Mouse (Mus musculus): Measurements from ENCODE around the gene Nup160. TPM values are rescaled to one million over a fixed set of nuclear protein-coding genes. Genes with fewer than 3 reads are reported as not detected.
A peak's percentile ranks its signal among the peaks of the same experiment; 100 is the strongest.

The Nup160 gene
- total RNA-seq, 4 experiments from 2014 or later: 17.8 to 27.1 (median 22.5) TPM

- no peak for DNase-seq (ENCODE audit: low spot score in 2 of 2)
These were observed 15.6 kb upstream of the Nup160 start for GRCm38 (mm10) chr2:90661426-90661825.

- no peak for DNase-seq (ENCODE audit: low spot score in 2 of 2)
These were observed 10.2 kb upstream of the Nup160 start for GRCm38 (mm10) chr2:90666591-90667387.

GRCm38 (mm10) chr2:90667388-90668265 lies 9.4 kb upstream of the Nup160 start:
- no peak for DNase-seq (ENCODE audit: low spot score in 2 of 2)

DNA sequence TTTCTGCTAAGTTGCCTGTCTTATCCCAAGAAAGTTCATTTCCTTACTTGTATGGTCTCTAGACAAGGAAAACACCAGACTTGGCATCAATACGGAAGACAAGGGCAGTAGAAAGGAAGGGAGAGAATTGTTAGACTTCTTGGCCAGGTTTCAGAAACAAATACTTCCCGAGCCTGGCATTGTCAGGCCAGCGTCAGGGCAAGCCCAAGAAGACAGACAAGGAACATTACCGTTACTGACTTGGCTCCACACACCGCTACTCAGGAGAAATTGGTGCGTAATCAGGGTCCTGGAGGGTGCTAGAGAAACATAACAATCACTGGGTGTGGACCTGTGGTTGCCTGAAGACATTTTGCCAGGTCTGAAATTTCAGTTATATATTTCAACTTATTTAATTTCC lies 6.7 kb upstream of the Nup160 start:
- no peak for DNase-seq (ENCODE audit: low spot score in 2 of 2)

- DNase-seq (ENCODE audit: low spot score in 2 of 2): no peak
These were observed 3.7 kb upstream of the Nup160 start for GRCm38 (mm10) chr2:90673339-90673738.

DNA sequence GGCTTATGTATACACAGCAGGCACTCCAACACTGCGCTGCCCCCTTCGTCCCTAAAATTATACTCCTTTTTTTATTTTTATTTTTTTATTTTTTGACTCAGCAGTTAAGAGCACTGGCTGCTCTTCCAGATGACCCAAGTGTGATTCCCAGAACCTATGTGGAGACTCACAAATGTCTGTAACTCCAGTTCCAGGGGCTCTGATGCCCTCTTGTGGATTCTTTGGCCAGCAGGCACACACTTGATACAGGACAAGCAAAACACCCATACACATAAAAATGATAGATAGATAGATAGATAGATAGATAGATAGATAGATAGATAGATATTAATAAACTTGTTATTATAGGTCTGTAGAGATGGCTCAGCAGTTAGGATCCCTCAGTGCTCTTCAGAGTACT lies 2.5 kb upstream of the Nup160 start:
- no peak for DNase-seq (ENCODE audit: low spot score in 2 of 2)

GRCm38 (mm10) chr2:90675488-90675887 lies 1.5 kb upstream of the Nup160 start:
- DNase-seq (ENCODE audit: low spot score in 2 of 2): no peak

DNA sequence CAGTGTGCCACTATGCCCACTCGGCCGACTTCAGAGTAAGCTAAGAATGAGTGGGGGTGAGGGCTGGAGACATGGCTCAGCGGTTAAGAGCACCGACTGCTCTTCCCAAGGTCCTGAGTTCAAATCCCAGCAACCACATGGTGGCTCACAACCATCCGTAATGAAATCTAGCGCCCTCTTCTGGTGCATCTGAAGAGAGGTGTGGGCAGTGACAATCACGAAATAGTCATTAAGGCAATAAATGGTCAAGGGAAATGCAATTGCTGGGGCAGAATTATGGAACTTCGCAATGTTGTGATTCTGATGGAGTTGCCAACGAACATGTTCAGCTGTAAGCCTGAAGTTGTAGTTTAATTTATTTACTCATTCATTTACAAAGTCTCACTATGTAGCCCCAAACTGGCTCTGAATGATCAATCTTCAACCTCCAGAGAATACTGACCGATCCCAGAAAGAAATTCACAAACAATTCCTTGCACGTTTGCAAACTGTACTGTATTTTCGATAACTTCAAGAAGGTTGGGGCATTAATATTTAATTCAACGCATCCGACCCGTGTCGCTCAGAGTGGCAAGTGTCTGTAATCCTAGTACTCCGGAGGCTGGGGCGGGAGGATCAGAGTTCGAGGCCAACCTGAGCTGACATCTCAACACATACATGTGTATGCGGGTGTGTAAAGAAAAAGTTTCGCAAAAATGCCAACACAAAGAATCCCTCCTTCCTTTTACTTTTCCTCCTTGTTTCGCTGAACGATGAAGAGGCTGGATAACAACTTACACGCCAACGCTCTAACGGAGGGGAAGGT lies 1.4 kb downstream of the Nup160 start:
- peak in 1 of 2 experiments; percentile 8 for DNase-seq (ENCODE audit: low spot score in 2 of 2)

- peak; percentile 82 to 86 for DNase-seq (ENCODE audit: low spot score in 2 of 2)
These were observed 2.2 kb downstream of the Nup160 start for GRCm38 (mm10) chr2:90679061-90679810.

DNA sequence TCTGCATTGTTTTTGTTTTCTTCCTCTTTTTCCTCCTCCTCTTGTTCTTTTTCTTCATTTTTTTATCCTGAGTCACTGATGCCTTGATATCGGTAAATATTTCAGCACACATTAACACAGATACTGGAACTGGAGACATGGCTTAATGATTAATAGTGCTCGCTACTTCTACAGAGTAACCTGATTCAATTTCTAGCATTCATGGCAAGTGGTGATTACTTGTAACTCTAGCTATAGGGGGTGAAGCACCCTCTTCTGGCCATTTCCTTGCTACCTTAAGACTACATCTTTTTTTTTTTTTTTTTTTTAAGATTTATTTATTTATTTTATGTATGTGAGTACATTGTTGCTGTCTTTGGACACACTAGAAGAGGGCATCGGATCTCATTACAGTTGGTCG lies 23.9 kb downstream of the Nup160 start:
- DNase-seq (ENCODE audit: low spot score in 2 of 2): no peak

DNA sequence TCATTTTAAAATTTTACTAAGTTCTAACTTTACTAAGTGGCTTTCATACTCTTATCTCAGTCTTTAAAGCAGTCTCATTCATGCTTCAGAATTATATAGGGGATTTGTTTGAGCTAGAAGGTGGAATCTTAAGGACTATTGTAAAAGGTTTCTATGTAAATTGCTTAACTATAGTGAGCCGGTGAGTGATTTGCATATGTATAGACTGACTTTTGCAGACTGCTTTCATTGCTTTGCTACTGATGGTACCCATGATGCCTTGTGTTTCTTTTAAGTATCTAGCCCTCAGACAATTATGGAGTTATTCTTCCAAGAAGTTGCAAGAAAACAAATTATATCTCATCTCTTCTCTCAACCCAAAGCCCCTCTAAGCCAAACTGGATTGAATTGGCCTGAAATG lies 31.5 kb downstream of the Nup160 start:
- no peak for DNase-seq (ENCODE audit: low spot score in 2 of 2)

DNA sequence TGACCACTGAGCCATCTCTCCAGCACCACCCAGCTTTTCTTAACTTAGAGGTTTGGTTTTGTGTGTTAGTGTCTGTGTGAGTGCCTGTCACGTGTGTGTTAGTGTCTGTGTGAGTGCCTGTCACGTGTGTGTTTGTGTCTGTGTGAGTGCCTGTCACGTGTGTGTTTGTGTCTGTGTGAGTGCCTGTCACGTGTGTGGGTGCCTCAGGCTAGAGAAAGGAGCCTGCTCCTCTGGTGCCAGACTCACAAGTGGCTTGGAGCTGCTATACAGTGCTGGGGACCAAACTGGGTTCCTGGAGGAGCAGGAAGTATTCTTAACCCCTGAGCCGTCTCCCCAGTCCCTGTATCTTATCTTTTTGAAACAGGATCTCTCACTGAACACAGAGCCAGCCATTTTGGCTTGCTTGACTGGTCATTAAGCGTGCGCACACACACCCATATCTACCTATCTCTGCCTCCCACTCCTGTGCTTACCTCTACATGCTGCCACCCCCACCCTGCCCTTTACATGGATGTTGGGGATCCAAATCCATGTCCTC lies 38.6 kb downstream of the Nup160 start:
- DNase-seq (ENCODE audit: low spot score in 2 of 2): no peak

GRCm38 (mm10) chr2:90717366-90717765 lies 40.4 kb downstream of the Nup160 start:
- DNase-seq (ENCODE audit: low spot score in 2 of 2): no peak

DNA sequence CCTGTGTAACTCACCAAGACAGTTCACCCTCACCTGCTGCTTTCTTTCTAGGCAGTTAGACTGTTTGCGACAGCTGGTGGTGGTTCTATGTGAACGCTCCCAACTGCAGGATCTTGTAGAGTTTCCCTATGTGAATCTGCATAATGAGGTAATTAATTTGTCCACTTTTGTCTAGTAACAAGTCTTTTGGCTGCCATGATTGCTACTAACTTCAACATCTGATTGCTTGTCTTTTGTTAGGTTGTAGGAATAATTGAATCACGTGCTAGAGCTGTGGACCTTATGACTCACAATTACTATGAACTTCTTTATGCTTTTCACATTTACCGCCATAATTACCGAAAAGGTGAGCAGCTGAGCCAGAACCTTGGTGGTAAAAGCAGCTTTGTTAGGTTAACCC lies 40.9 kb downstream of the Nup160 start:
- no peak for DNase-seq (ENCODE audit: low spot score in 2 of 2)

DNA sequence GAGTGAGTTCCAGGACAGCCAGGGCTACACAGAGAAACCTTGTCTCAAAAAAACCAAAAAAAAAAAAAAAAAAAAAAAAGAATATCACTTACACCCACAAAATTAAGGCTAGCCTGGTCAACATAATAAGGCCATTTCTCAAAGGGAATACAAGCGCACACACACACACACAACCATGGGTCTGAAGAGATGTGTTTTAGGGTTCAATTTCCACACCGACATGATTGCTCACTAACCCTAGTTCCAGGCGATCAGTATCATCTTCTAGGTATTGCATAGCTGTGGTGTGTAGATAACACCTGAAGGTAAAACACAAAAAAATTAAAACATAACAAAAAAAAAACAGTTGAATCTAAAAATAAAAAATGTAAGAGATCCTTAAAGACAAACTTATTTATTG lies 49.8 kb downstream of the Nup160 start:
- no peak for DNase-seq (ENCODE audit: low spot score in 2 of 2)

- DNase-seq (ENCODE audit: low spot score in 2 of 2): no peak
These were observed 58.3 kb downstream of the Nup160 start for GRCm38 (mm10) chr2:90735326-90735725.

- DNase-seq (ENCODE audit: low spot score in 2 of 2): no peak
These were observed 61.8 kb downstream of the Nup160 start for GRCm38 (mm10) chr2:90738801-90739200.

DNA sequence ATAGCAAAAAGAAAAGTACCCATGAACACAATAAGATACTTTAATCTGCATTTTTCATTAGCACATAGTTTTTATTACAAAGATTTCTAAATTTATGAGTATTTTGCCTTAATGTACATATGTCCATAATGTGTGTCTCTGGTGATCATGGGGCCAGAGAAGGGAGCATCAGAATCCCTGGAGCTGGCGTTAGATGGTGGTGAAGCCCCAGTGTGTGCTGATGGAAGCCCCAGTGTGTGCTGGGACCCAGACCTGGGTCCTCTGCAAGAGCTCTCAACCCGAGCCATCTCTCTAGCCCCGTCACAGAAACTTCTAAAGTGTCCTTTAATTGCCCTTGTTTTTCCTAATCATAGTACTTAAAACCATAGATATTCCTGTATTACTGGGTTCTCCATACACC lies 62.3 kb downstream of the Nup160 start:
- no peak for DNase-seq (ENCODE audit: low spot score in 2 of 2)

GRCm38 (mm10) chr2:90739921-90740320 lies 62.9 kb downstream of the Nup160 start:
- no peak for DNase-seq (ENCODE audit: low spot score in 2 of 2)

DNA sequence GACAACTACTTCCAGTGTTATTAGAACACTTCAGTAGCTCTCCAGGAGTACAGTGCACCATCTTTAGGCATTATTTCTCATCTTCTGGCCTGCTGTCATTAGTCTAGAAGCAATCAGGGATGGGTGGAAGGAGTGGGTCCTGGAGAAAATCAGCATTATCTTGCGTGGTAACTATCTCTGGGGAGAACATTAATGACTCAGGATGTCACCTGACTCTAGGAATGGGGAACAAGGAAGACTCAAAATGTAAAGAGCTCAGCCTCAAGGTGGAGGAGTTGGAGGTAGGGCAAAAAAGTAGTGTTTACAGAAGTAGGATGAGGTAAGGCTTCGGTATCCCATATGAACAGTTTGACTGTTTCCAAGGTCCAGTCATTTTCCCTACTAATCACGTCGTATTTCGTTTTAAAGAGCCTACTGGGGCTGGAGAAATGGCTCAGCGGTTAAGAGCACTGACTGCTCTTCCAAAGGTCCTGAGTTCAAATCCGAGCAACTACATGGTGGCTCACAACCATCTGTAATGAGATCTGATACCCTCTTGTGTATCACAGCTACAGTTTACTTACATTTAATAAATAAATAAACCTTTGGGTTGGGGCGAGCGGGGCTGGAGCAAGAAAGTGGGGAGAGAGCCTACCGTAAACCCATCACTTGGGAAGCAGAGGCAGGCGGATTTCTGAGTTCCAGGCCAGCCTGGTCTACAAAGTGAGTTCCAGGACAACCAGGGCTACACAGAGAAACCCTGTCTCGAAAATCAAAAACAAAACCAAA lies 67.5 kb downstream of the Nup160 start:
- DNase-seq (ENCODE audit: low spot score in 2 of 2): peak in 1 of 2 experiments; percentile 16
